Mouse (Mus musculus) heart, postnatal 0 days (tissue): Measurements from ENCODE around the gene Xrra1. TPM values are rescaled to one million over a fixed set of nuclear protein-coding genes. Genes with fewer than 3 reads are reported as not detected.

Experiments
- ATAC-seq: fragments of 200-750 bp; cut with Nextera tagmentation; 2 replicates; pipeline ENCODE4 v1.8.0; 2017; ENCODE audit warnings: low read depth, moderate number of reproducible peaks, moderate library complexity; ENCODE audit not compliant: insufficient read depth
- DNase-seq: peaks from one replicate; pipeline ENCODE4 v3.0.0-alpha.2; 2016; ENCODE audit warnings: low spot score
- H3K27ac ChIP-seq: fragments of 300-500 bp; sonication (generic); 2 replicates; pipeline ENCODE4 v1.5.1; 2014; ENCODE audit warnings: low read depth, mild to moderate bottlenecking
- H3K27me3 ChIP-seq: fragments of 300-500 bp; sonication (generic); 2 replicates; pipeline ENCODE4 v1.6.1; 2014; ENCODE audit warnings: low read length, mixed read lengths; ENCODE audit not compliant: control insufficient read depth, insufficient read depth
- H3K36me3 ChIP-seq: fragments of 300-500 bp; sonication (generic); replicated peaks from 2 replicates; pipeline ENCODE4 v1.6.1; 2014; ENCODE audit warnings: low read length, mixed read lengths; ENCODE audit not compliant: control insufficient read depth, insufficient read depth
- H3K4me1 ChIP-seq: fragments of 300-500 bp; sonication (generic); 2 replicates; pipeline ENCODE4 v1.6.1; 2014; ENCODE audit warnings: antibody characterized with exemption; ENCODE audit not compliant: control insufficient read depth, insufficient read depth
- H3K4me2 ChIP-seq: fragments of 300-500 bp; sonication (generic); 2 replicates; pipeline ENCODE4 v1.6.1; 2014; ENCODE audit warnings: low read depth, mild to moderate bottlenecking, low read length, moderate library complexity
- H3K4me3 ChIP-seq: fragments of 300-500 bp; sonication (generic); 2 replicates; pipeline ENCODE4 v1.5.1; 2014; ENCODE audit warnings: low read depth, low read length
- H3K9ac ChIP-seq: fragments of 300-500 bp; sonication (generic); replicated peaks from 2 replicates; pipeline ENCODE4 v1.6.1; 2014; ENCODE audit warnings: low read depth, low read length, mixed read lengths
- H3K9me3 ChIP-seq: fragments of 300-500 bp; sonication (generic); replicated peaks from 2 replicates; pipeline ENCODE4 v1.6.1; 2016; ENCODE audit warnings: low read length; ENCODE audit not compliant: control insufficient read depth
- CTCF ChIP-seq: IDR thresholded peaks from 2 replicates; pipeline ENCODE4 v1.5.1; 2016; ENCODE audit warnings: antibody characterized with exemption, control low read depth, low read depth
- EP300 ChIP-seq: IDR thresholded peaks from 2 replicates; pipeline ENCODE4 v1.6.1; 2016; ENCODE audit warnings: antibody characterized with exemption, low read depth
- WGBS: fragments of 180-500 bp; shearing (Covaris S2); extraction: QIAGEN DNeasy Blood & Tissue Kit; methylation state at CpG from one replicate; pipeline ENCODE4 v1.1.7; 2014; 5-methylcytosine and 5-hydroxymethylcytosine counted together
- polyA plus RNA-seq: library from polyadenylated mRNA; unstranded; fragments of >200 nt; fragmentation: Nextera tagmentation; extraction: Ambion mirVana; gene quantifications from 2 replicates; pipeline ENCODE4 v1.2.1, GENCODE M21; 2015
- total RNA-seq: library from RNA; depleted of rRNA; stranded (reverse); fragments of >200 nt; gene quantifications from 2 replicates; pipeline ENCODE4 v1.2.3, GENCODE M21; 2014; ENCODE audit warnings: low replicate concordance

Xrra1 gene
- total and polyA plus RNA-seq, 2 experiments from 2014 or later: 0.08 TPM; not detected in 1

DNA sequence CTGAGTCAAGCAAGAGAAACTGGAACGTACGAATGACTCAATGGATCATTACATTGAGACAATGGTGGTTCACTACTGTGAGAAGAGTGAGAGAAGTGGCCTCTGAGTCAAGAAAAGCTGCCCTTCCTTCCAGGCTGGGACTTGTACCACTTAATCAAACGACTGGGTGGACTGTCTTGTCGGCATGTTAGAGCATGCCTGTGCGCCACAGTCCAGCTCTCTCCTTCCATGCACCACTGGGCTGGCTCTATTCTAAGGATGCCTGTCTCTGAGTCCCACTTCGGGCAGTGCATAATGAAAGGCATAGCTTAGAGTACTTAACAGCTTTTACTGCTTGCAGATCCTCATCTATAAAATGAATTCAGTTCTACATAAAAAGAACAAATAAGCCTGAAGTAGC lies 32.8 kb upstream of the Xrra1 start:
- H3K4me3 ChIP-seq: no peak overlapping the region

DNA sequence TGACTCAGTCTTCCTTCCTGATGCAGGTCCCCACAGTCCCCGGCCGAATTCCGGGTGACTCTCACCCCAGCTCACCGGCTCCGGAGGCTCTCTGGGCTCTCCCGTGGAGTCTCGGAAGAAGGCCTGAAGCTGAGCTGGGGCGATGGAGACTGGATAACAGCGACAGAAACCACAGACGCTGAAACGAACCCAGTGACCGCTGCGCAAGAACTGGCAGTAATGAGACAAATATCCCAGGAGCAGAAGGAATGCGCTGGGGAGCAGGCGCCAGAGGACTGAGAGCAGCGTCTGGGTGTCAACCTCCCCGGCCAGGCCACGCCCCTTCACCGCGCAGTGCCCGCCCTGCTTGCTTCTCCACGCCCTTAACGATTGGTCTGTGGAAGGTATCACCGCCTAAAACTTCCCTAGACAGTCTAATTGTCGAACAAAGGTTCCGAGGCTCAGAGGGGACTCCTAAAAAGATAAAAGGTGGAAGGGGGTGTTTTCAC lies 30.8 kb upstream of the Xrra1 start, which contains the start of gene Neu3:
Neu3 (minus strand) TSS at position 335 of the 488 bp plus-strand sequence.
- under 1% methylated on average over 26 of the region's 26 CpGs for WGBS
- Histone ChIP-seq H3K4me1 (peaks cover 27% of the 10 kb centered on the region), H3K4me2 (peak within 1 kb of the TSS; percentile 76), H3K36me3 (no peaks in the 10 kb centered on the region), H3K9me3 (no peaks in the 10 kb centered on the region), H3K9ac (peak within 1 kb of the TSS; percentile 64), H3K27me3 (no peaks in the 10 kb centered on the region), H3K27ac (peak within 1 kb of the TSS; percentile 92), H3K4me3 (peak within 1 kb of the TSS; percentile 64)
- TF ChIP-seq CTCF: peak; percentile 21; the same call in 1 of the 2 replicates
- TF ChIP-seq EP300: no peak
- DNase-seq (peak; percentile 96), ATAC-seq (peak; percentile 100)

More for the DNA sequence above, 32.8 kb upstream of the Xrra1 start:
- no peaks in the 10 kb centered on the region for H3K36me3 ChIP-seq
- H3K27ac ChIP-seq: no peak overlapping the region
- H3K9ac ChIP-seq: no peak overlapping the region
- DNase-seq (no peak), ATAC-seq (no peak)
- no peaks in the 10 kb centered on the region for H3K27me3 ChIP-seq
- WGBS: 65% methylated on average over 6 of the region's 6 CpGs
- peaks cover 36% of the 10 kb centered on the region for H3K4me1 ChIP-seq
- 0 out of 2 replicates have a peak overlapping the region, but pooled peaks have one; percentile 11 for H3K4me2 ChIP-seq
- no peaks in the 10 kb centered on the region for H3K9me3 ChIP-seq
- no peak for TF ChIP-seq CTCF
- TF ChIP-seq EP300: no peak

DNA sequence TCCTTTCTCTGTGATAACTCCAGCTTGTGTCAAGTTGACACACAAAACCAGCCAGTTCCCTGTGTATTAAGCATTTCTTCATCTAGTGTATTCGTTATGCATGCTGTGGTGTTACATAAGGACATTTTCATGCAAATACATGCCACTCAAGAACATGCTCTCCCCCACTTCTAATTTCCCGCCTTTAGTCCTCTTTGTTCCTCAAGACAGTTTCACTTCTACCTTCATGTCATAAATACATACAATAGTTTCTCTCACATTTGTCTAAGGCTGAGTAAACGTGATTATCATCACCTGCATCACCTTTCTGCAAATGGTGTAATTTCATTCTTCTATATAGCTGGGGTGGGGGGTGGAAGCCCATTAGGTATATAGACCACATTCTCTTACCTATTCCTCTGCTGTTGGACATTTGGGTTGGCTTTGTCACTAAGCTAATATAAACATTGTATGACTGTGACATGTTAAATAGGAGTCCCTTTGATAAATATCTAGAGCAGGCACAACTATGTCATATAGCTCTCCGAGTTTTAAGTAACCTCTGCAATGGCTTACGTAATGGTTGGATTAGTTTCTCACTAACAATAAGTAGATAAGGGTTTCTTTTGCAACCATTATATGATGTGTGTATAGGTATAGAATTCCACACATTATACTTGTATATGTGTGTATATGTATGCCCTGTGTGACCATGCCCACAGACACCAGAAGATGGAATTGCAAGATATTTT lies 25.6 kb upstream of the Xrra1 start:
- Histone ChIP-seq H3K4me2 (no peak overlapping the region), H3K27ac (no peak overlapping the region), H3K27me3 (no peaks in the 10 kb centered on the region), H3K9ac (no peak overlapping the region), H3K4me1 (peaks cover 18% of the 10 kb centered on the region), H3K4me3 (no peak overlapping the region), H3K36me3 (peaks cover 2% of the 10 kb centered on the region), H3K9me3 (no peaks in the 10 kb centered on the region)
- no peak for DNase-seq
- 77% methylated on average over 5 of the region's 5 CpGs for WGBS
- ATAC-seq: no peak
- TF ChIP-seq CTCF (no peak), EP300 (no peak)

DNA sequence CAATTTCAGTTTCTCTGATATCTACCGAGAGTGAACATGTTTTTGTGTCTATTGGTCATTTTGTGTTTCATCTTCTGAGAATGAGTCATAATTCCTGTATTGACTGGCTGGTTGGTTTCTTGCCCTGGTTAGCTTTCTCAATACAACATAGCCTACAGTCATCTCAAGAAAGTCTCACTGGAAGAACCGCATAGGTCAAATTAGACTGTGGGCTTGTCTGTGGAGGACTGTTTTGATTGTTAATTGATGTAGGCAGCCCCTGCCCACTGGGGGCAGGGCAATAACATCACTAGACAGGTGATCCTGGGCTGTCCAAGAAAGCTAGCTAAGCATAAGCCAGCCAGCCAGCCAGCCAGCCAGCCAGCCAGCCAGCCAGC lies 25.1 kb upstream of the Xrra1 start:
- DNase-seq (no peak), ATAC-seq (no peak)
- Histone ChIP-seq H3K9ac (no peak overlapping the region), H3K4me2 (no peak overlapping the region), H3K4me3 (no peak overlapping the region), H3K27me3 (no peaks in the 10 kb centered on the region), H3K27ac (no peak overlapping the region), H3K4me1 (peaks cover 14% of the 10 kb centered on the region), H3K9me3 (no peaks in the 10 kb centered on the region), H3K36me3 (peaks cover 7% of the 10 kb centered on the region)
- TF ChIP-seq CTCF (no peak), EP300 (no peak)
- 85% methylated on average over 2 of the region's 2 CpGs for WGBS

DNA sequence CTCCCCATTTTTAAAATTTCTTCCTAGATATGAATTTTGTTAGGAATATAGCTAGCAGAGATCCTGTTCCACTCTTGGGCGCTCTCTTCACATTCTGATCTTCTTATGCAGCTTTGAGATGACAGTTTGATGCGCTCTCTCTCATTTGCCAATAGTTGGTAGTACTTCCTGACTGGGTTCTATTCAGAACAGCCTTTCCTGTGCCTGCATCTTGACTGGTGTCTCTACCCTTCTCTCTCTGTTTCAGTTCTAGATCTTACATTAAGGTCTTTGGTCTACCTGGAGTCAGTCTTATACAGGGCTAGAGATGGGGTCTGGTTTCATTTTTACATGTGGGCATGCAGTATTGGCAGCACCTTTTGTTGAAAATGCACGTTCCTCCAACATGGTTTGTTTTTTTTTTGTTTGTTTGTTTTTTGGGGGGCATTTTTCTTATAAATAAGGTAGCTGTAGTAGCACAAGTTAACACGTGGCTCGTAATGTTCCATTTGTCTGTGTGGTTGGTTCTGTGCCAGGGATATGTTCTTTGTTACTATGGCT lies 24.5 kb upstream of the Xrra1 start:
- H3K4me2 ChIP-seq: no peak overlapping the region
- DNase-seq (no peak), ATAC-seq (no peak)
- H3K9me3 ChIP-seq: no peaks in the 10 kb centered on the region
- no peak overlapping the region for H3K4me3 ChIP-seq
- peaks cover 14% of the 10 kb centered on the region for H3K4me1 ChIP-seq
- TF ChIP-seq EP300 (no peak), CTCF (no peak)
- no peaks in the 10 kb centered on the region for H3K27me3 ChIP-seq
- 78% methylated on average over 5 of the region's 5 CpGs for WGBS
- H3K27ac ChIP-seq: no peak overlapping the region
- no peak overlapping the region for H3K9ac ChIP-seq
- peaks cover 12% of the 10 kb centered on the region for H3K36me3 ChIP-seq
